Mouse (Mus musculus) kidney, adult 2 months (tissue): ENCODE results near the gene Ap2a2. TPM values are rescaled to one million over a fixed set of nuclear protein-coding genes. Genes with fewer than 3 reads are reported as not detected.
"Not testable (repeated sequence)": the region's sequence is repeated elsewhere in the genome, so short reads cannot be mapped to it uniquely, and the experiment has no call there.

ENCODE experiments used
- DNase-seq: peaks from one replicate; pipeline ENCODE4 v3.0.0; 2021
- H3K27ac ChIP-seq: fragments of 200-500 bp; 2 replicates; pipeline ENCODE4 v1.5.1; 2012; ENCODE audit warnings: low read depth, low read length, control low read depth, inconsistent platforms; ENCODE audit not compliant: insufficient read depth
- H3K27me3 ChIP-seq: fragments of 200-500 bp; replicated peaks from 2 replicates; pipeline ENCODE4 v1.6.1; 2012; ENCODE audit warnings: mild to moderate bottlenecking, moderate library complexity, low read length, inconsistent platforms; ENCODE audit not compliant: control insufficient read depth, insufficient read depth
- H3K36me3 ChIP-seq: fragments of 200-500 bp; 2 replicates; pipeline ENCODE4 v1.6.1; 2012; ENCODE audit warnings: mild to moderate bottlenecking, moderate library complexity, low read length, inconsistent platforms; ENCODE audit not compliant: control insufficient read depth, insufficient read depth
- H3K4me1 ChIP-seq: fragments of 200-500 bp; 2 replicates; pipeline ENCODE4 v1.6.1; 2011; ENCODE audit warnings: low read length; ENCODE audit not compliant: control insufficient read depth, insufficient read depth
- H3K4me3 ChIP-seq: fragments of 200-500 bp; 2 replicates; pipeline ENCODE4 v1.5.1; 2011; ENCODE audit warnings: mild to moderate bottlenecking, low read depth, low read length, control low read depth; ENCODE audit not compliant: insufficient read depth
- CTCF ChIP-seq: fragments of 200-500 bp; conservative IDR thresholded peaks from 2 replicates; pipeline ENCODE4 v1.5.1; 2011; ENCODE audit warnings: low read depth, mild to moderate bottlenecking, control low read depth, low read length, moderate library complexity, mixed read lengths; ENCODE audit not compliant: insufficient read depth, insufficient read length
- POLR2A ChIP-seq: fragments of 200-500 bp; IDR thresholded peaks from one replicate; pipeline ENCODE4 v1.6.1; 2011; ENCODE audit warnings: low read depth, low read length, control low read depth
- WGBS: fragments of 180-500 bp; shearing (Covaris S2); methylation state at CpG from one replicate; pipeline ENCODE4 v1.1.7; 2018; 5-methylcytosine and 5-hydroxymethylcytosine counted together
- polyA plus RNA-seq: library from polyadenylated mRNA; depleted of rRNA; stranded (reverse); fragments of >200 nt; gene quantifications from 2 replicates; pipeline ENCODE4 v1.2.3, GENCODE M21; 2012; rRNA removed

Gene Ap2a2
- polyA plus RNA-seq, 1 experiment = 94.8 TPM

- no peak for TF ChIP-seq POLR2A
- no peak for TF ChIP-seq CTCF
- Histone ChIP-seq H3K4me1 (no peaks in the 10 kb centered on the region), H3K36me3 (no peaks in the 10 kb centered on the region), H3K27me3 (no peaks in the 10 kb centered on the region), H3K4me3 (no peak overlapping the region), H3K27ac (no peak overlapping the region)
- DNase-seq = no peak
- 81% methylated on average over 5 of the region's 5 CpGs for WGBS
These were observed 100.2 kb downstream of the Ap2a2 start for GRCm38 (mm10) chr7:141662223-141662622.

- WGBS = 4% methylated on average over 4 of the region's 4 CpGs
- Histone ChIP-seq H3K36me3 (no peaks in the 10 kb centered on the region), H3K27ac (no peak overlapping the region), H3K4me1 (no peaks in the 10 kb centered on the region), H3K27me3 (no peaks in the 10 kb centered on the region), H3K4me3 (no peak overlapping the region)
- DNase-seq = peak; percentile 72
- TF ChIP-seq CTCF (peak; percentile 96), POLR2A (no peak)
These were observed 104.2 kb downstream of the Ap2a2 start for GRCm38 (mm10) chr7:141666190-141666589.

GRCm38 (mm10) chr7:141669097-141669496, 107.1 kb downstream of the Ap2a2 start:
- H3K4me1 ChIP-seq, H3K27ac ChIP-seq, H3K4me3 ChIP-seq, H3K27me3 ChIP-seq, DNase-seq, H3K36me3 ChIP-seq: not testable (repeated sequence)
- WGBS = 76% methylated on average over 3 of the region's 3 CpGs

GRCm38 (mm10) chr7:141670999-141671398, 109.0 kb downstream of the Ap2a2 start:
- no peak overlapping the region for H3K4me3 ChIP-seq
- TF ChIP-seq POLR2A (no peak), CTCF (peak; percentile 75)

GRCm38 (mm10) chr7:141671626-141672291, 109.8 kb downstream of the Ap2a2 start:
- H3K4me3 ChIP-seq = no peak overlapping the region
- WGBS = 88% methylated on average over 5 of the region's 5 CpGs
- DNase-seq = no peak
- no peaks in the 10 kb centered on the region for H3K27me3 ChIP-seq
- H3K27ac ChIP-seq = no peak overlapping the region
- H3K4me1 ChIP-seq = no peaks in the 10 kb centered on the region
- TF ChIP-seq POLR2A (no peak), CTCF (no peak)
- no peaks in the 10 kb centered on the region for H3K36me3 ChIP-seq

More at GRCm38 (mm10) chr7:141670999-141671398, 109.0 kb downstream of the Ap2a2 start:
- peak; percentile 66 for DNase-seq
- no peaks in the 10 kb centered on the region for H3K27me3 ChIP-seq
- no peak overlapping the region for H3K27ac ChIP-seq
- whole genome bisulfite sequencing = 61% methylated on average over 4 of the region's 4 CpGs
- no peaks in the 10 kb centered on the region for H3K4me1 ChIP-seq
- H3K36me3 ChIP-seq = no peaks in the 10 kb centered on the region

GRCm38 (mm10) chr7:141678922-141679321, 116.9 kb downstream of the Ap2a2 start:
- no peak overlapping the region for H3K27ac ChIP-seq
- WGBS = 80% methylated on average over 4 of the region's 4 CpGs

More at GRCm38 (mm10) chr7:141678922-141679321, 116.9 kb downstream of the Ap2a2 start:
- no peak overlapping the region for H3K4me3 ChIP-seq
- no peaks in the 10 kb centered on the region for H3K36me3 ChIP-seq
- DNase-seq = no peak
- no peaks in the 10 kb centered on the region for H3K4me1 ChIP-seq
- no peaks in the 10 kb centered on the region for H3K27me3 ChIP-seq
- TF ChIP-seq POLR2A (no peak), CTCF (no peak)

Other genes starting within 250 kb of the Ap2a2 start
- 25.4 and 26.8 TPM in 2 replicates for gene Deaf1, start 234.5 kb upstream of the Ap2a2 start, polyA plus RNA-seq
- gene Tmem80, start 234.4 kb upstream of the Ap2a2 start, polyA plus RNA-seq = 53.7 and 61.4 TPM in 2 replicates
- gene Eps8l2, start 223.3 kb upstream of the Ap2a2 start, polyA plus RNA-seq = 245 and 297 TPM in 2 replicates
- 321 and 366 TPM in 2 replicates for gene Taldo1, start 170.0 kb upstream of the Ap2a2 start, polyA plus RNA-seq
- 51.7 and 58.4 TPM in 2 replicates for gene Gatd1, start 148.0 kb upstream of the Ap2a2 start, polyA plus RNA-seq
- gene Cend1, start 132.7 kb upstream of the Ap2a2 start, polyA plus RNA-seq = 0.98 and 1.3 TPM in 2 replicates
- gene Slc25a22, start 124.3 kb upstream of the Ap2a2 start, polyA plus RNA-seq = 45.5 and 51.0 TPM in 2 replicates
- 4.5 and 5.2 TPM in 2 replicates for gene Pidd1, start 118.1 kb upstream of the Ap2a2 start, polyA plus RNA-seq
- 423 and 734 TPM in 2 replicates for gene Rplp2, start 114.8 kb upstream of the Ap2a2 start, polyA plus RNA-seq
- 350 and 353 TPM in 2 replicates for gene Pnpla2, start 107.0 kb upstream of the Ap2a2 start, polyA plus RNA-seq
- gene Cracr2b, start 101.1 kb upstream of the Ap2a2 start, polyA plus RNA-seq = 15.3 and 22.2 TPM in 2 replicates
- gene Cd151, start 94.8 kb upstream of the Ap2a2 start, polyA plus RNA-seq = 274 and 343 TPM in 2 replicates
- gene Polr2l, start 87.0 kb upstream of the Ap2a2 start, polyA plus RNA-seq = 67.3 and 70.9 TPM in 2 replicates
- gene Tspan4, start 86.9 kb upstream of the Ap2a2 start, polyA plus RNA-seq = 143 and 162 TPM in 2 replicates
- 34.4 and 35.6 TPM in 2 replicates for gene Chid1, start 22.3 kb upstream of the Ap2a2 start, polyA plus RNA-seq
- gene Muc6, start 93.1 kb downstream of the Ap2a2 start, polyA plus RNA-seq = 0.01 and 0.02 TPM in 2 replicates
- 0.24 and 0.39 TPM in 2 replicates for gene Muc2, start 128.2 kb downstream of the Ap2a2 start, polyA plus RNA-seq
- gene Muc5ac, start 226.8 kb downstream of the Ap2a2 start, polyA plus RNA-seq = 0.02 TPM in 1 of 2 replicates, not detected in the other